Mouse (Mus musculus): ENCODE measurements around the gene Kmt2c.
"Not testable (repeated sequence)": the region's sequence is repeated elsewhere in the genome, so short reads cannot be mapped to it uniquely, and the experiment has no call there.

Gene Kmt2c

DNA sequence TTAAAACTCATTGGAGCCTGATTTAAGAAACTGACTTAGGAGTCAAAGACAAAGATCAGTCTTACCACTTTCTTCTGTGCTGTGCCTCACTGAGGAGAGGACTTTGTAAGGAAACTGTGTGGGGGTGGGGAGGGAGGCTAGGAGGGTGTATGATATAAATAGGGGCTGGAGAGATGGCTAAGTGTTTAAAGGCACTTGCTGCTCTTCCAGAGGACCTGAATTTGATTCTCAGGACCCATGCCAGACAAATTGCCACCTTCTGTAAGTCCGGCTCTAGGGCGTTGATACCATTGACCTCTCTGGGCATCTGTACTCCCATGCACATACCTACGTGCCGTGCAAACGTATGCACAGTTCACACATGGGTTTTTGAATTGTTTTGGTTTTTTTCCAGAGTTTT lies 7.5 kb upstream of the Kmt2c start:
- DNase-seq = no peak

DNA sequence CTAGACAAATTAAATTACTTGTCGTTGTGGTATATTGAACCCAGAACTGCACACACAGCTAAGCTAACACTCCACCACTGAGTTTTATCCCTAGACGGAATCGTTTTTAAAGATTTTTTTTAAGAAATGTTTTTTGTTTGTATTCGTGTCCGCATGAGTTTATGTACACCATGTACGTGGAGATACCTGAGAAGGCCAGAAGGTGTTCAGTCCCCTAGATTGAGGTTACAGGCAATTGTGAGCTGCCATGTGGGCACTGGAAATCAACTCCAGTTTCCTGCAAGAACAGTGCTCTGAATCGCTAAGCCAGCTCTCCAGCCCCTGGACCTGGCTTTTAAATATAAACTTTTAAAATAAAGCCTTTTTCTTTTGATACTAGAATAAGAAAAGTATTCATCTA lies 2.1 kb upstream of the Kmt2c start:
- peak; percentile 52 for DNase-seq

DNA sequence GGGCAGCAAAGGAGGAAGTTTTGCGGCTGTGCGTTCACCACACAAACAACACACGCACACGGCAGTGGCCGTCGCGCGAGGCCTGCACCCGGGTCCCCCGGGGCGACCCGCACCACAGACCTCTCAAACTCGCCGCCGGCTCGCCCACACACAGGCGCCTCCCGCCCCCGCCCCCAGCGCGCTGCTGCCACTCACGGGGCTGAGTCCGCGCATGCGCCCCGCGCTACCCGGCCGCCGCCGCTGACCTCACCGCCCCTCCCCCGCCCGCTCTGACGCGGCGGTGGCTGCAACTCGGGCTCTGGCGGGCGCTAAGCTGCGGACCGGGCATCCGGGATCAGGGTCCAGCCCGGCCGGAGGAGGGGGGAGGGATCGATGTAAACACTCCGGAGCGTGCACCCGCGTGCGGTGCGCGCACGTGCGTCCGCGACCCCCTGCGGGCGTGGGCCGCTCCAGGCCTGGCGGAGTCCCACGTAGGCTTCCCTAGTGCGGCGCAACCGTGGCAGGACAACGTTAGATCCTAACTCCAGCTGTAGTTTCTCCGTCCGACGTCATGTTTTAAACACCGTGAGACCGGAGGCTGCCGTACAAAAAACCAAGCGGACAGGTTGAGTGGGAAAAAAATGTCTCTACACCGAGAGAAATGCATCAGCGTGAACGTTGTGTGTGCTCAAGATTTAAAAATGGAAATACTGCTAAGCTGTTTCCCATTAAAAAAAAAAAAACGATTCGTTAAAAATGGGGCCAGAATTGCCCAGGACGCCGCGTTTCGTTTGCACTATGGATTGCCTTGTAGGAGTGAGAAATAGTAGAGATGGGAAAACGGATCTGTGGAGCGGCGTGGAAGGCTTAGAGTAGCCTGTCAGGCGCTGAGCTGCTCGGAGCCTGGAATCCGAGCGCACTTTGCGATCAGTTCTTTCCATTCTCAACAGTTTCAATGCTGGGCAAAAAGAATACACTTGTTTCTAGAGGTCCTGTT lies 1.1 kb upstream of the Kmt2c start:
- peak; percentile 99 for DNase-seq

DNA sequence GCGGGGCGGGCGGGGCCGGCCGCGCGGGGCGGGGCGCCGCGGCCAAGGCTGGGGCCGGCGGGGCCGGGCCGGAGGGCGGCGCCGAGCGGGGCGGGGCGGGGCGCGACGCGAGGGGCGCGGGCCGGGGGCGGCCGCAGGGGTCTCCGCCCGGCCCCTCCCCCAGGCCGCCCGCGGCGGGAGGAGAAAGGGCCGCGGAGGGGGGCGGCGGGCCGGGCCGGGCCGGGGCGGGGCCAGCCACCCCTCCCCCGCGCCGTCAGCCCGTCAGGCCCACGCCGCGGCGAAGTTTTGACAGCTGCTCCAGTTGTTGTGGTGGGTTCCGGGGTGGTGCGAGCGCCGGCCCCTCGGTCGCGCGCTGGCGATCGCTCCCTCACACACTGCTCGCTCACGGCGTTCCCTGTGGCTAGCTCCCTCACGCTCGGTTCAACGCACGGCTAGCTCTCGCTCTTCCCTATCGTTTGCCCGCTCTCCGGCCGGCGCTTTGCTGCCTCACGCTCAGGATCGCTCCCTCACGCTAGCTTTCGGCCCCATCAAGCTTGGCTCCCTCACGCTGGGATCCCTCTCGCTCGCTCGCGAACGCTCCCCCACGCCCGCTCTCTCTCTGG lies 339 bp upstream of the Kmt2c start:
- DNase-seq = no peak

DNA sequence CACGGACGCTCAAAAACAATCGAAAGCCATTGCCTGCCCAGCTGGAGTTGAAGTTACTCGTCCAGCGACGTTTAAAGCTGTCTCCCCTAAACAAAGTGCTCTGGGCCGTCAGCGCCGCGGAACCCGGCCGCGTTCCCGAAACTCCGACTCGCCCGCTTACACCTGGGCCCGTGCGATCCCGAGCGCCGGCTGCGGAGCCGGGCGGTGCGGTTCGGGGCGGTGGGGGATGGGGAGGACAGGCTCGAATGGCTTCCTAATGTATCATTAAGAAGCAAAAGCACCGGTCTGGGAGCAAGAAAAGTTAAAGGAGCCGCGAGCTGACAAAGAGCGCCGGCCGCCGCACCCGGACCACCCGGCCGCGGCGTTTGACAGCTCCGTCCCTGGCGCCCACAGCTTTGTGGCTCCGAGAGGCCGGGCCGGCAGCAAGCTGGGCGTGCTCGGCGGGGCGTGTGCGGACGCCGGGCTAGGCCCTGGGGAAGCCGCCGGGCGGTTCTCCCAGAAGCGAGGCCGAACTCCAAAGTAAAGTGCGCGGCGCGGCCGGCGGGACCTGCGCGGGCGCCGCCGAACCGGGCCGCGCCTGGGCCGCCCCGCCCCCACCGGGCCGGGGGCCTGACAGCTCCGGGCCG lies 750 bp downstream of the Kmt2c start:
- DNase-seq = peak; percentile 61

DNA sequence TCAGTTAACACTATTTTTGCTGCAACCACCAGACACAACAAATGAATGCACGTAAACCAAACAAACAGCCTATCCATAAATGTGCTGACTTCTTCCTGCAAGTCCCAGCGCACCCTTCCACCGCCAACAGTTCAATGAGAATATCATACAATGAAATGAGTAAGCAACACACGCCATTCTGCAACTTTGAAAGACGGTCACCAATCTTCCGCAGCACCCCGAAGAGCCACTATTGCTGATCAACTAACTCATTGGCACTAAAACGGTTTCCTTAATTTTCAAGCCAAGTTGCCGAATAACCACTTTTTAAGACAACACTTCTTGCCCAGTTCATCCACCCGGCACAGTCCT lies 1.2 kb downstream of the Kmt2c start:
- DNase-seq = no peak

DNA sequence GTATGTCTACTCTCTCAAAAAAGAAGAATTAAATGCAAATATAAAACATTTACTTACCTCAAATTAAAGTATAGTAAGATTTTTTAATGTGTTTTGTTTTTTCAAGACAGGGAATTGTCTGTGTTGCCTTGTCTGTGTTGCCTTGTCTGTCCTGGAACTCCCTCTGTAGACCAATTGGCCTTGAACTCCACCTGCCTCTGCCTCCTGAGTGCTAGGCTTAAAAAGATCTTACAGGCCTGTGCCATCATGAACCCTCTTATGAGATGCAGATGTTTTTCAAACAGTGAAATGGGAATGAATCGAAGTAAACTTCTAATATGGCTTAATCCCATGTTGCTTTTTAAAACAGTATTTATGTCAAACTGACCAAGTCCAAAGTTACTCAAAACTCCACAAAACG lies 1.9 kb downstream of the Kmt2c start:
- DNase-seq = peak; percentile 33

DNA sequence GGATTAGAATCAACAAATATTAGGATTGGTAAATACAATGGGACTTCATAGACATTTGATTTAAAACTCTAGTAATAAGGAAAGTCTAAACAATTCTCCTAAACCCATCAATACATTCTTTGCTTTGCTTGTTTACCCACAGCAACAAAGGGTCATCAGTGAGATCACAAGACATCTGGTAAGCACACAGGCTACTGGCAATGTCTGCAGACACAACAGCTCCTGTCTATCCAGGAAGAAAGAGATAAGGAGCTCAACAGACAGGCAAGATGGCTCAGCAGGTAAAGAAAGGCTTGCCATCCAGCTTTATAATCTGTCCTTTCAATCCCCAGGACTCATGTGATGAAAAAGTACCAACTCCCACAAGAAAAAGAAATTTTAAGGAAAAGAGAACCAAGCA lies 19.7 kb downstream of the Kmt2c start:
- DNase-seq = no peak

DNA sequence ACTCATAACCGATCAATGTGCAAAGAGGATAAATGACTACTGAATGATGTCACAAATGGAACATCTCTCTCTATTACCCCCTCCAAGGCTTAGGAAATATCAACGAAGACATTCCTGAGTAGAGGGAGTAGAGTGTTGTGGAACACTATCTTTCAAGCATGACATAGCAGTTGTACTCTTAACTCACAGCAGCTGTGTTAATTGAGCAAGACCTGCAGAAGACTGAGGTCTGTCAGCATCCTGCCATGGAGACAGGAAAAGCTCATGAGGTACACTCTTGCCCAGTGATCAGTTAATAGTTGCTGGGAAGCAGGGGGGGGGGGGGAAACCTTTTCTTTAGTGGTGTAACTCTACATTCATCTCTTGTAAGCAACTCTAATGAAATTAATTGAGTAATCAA lies 22.8 kb downstream of the Kmt2c start:
- no peak for DNase-seq

DNA sequence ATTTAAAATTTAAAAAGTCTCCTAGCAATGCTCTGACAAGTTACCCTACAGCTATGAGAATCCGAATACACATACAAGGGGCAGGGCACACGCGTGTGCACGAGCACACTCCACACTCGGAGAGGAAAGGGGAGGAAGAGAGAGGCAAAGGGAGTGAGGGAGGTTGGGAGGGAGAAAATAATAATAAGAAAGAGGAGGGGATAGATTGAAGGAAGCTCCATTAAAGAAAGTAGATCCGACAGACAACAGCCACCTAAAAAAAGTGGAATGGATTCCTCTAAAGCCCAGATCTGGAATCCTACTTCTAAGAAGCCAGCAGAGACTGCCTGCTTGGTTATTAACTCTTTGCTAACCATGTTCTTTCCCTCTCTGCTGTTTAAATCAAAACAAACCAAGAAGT lies 26.5 kb downstream of the Kmt2c start:
- DNase-seq = no peak

DNA sequence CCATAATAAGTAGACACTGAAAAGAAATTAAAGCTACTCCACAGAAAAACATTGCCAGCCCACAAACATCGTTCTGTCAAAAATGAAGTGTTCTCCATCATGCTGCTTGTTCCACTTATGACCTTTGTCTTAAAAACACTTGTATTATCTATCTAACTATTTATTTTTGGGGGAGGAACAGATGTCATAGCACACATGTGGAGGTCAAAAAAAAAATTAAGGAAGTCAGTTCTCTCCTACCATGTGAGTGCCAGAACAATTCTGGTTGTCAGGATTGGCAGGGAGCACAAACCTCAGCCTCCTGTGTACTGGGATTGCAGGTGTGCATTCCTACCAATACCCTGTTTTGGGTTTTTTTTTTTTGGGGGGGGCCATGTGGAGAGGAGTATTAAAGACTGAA lies 36.6 kb downstream of the Kmt2c start:
- no peak for DNase-seq

DNA sequence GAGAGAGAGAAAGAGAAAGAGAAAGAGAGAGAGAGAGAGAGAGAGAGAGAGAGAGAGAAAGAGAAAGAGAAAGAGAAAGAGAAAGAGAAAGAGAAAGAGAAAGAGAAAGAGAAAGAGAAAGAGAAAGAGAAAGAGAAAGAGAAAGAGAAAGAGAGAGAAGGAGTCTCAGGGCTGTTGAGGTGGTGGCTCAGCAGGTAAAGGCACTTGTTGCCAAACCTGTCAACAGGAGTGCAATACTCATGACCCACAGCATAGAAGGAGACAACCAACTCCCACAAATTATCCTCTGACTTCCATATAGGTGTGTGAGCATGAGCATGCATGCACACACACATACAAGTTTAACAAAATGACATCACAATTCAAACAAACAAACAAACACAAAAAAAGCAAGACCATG lies 43.2 kb downstream of the Kmt2c start:
- DNase-seq = not testable (repeated sequence)

DNA sequence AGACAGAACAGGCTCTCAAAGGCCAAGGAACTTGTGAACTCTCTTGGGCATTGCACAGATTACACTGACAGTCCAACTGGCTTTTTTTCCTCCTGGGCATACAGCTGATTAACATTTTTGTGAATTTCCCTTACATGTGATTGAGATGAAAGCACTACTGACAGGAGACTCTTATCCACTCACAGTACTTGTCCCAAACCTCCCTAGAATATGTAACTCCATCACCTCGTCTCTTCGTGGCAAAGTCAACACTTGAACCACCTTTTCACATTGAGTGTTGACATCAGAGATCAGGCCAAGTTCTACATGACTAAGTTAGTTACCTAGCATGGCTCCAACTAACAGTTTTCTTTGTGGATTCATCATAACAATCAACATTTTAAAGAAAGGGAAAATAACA lies 45.9 kb downstream of the Kmt2c start:
- no peak for DNase-seq

DNA sequence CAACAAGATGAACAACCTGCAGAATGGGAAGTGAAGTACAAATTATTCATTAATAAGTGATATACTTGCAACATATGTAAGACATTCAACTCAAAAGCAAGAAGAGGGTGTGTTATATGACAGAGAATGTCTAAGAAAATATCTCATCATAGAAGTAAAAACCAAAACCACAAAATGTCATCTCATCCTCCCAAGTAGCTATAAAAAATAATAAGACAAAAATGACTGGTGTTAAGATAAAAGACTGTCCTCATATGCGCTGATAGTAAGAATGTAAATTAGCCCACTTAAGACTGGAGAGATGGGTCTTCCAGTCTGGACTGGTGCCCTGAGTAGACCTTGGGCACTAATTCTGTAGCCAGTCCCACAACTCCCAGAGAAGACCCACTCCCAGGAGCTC lies 61.1 kb downstream of the Kmt2c start:
- no peak for DNase-seq

DNA sequence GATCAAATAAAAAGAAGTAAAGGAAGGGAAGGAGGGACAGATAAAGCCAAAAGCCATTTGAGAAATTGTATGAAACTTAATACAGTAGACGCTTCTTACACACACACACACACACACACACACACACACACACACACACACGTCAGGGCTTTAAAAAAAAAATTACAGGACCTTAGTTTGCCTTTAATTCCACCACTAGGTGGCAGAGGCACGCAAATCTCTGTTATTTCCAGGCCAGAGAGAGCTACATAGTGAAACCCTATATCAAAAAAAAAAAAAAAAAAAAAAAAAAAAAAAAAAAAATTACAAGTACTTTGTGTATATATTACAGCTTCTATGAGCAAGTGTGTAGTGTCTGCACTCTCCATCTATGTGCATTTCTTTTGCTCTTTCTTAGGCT lies 62.5 kb downstream of the Kmt2c start:
- DNase-seq = peak; percentile 70

DNA sequence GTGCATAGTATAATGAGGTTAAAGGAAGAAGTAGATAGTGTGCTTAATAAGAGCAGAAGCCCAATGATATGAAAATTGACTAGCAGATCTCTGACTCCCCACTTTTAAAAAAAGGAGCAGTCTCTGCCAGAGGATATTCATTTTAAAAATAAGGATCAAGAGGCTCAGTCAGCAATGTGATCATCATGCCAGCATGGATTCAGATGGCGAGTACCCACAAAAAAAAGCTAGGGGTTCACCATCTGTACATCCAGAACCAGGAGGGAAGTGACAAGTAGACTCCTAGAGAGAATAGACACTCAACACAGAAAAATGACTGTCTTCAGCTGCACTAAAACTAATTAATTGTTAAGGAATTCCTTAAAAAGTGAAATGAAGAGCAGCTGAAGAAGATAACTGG lies 76.0 kb downstream of the Kmt2c start:
- peak; percentile 59 for DNase-seq

DNA sequence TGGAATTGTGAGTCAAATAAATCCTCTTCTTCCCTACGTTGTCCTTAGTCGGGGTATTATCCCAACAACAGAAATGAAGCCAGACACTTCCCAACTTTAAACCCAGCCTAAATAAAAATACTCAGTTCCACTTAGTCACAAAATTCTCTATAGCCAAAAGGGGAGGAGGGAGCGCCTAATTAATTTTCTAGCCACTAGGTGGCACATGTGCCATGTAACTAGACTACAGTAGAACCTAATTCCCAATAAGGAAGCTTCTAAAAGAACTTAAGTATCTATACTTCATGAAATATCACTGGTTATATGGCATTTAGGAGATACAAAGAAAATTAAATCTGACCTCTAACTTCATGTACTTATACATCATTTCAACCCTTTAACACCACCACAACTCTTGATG lies 78.0 kb downstream of the Kmt2c start:
- DNase-seq = peak; percentile 85

DNA sequence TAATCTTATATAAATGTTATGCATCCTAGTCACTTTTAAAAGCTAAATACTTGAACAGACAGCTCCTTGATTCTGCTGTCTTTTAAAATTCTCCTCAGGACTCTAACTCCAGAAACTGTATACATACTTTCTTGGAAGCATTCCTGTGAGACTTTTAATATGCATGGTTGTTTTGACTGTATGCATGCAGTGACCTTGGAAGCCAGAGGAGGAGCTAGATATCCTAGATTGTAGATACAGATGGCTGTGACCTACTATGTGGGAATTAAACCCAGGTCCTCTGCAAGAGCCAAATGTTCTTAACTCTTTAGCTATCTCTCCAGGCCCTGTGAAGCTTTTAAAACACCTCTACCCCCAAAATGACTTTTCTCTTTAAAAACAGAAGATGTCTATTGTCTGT lies 83.2 kb downstream of the Kmt2c start:
- no peak for DNase-seq

DNA sequence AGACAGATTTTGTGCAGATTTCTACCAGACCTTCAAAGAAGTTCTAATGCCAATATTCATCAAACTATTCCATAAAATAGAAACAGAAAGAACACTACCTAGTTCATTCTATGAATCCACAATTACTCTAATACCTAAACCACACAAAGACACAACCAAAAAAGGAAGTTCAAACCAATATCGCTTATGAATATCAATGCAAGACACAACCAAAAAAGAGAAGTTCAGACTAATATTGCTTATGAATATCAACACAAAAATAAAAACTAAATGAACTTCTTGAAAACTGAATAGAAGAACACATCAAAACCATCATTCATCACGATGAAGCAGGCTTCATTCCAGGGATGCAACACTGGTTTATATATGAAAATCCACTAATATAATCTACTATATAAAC lies 101.9 kb downstream of the Kmt2c start:
- DNase-seq = no peak

DNA sequence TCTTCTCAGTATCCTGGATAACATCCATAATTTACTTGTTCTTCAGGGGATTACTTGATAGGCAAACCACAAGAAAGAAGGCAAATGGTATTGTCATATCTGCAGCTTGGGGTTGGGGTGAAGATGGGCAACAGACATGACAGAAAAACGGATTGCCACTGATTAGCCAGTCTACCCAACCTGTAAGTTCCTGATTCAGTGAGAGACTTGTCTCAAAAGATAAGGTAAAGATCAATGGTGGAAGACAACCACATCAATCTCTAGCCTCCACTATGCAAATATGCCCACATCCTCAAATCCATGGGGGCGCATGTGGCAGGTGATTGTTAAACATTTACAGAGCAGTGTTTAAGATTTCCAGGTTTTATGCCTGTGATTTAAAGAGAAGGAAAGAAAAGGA lies 105.9 kb downstream of the Kmt2c start:
- no peak for DNase-seq

DNA sequence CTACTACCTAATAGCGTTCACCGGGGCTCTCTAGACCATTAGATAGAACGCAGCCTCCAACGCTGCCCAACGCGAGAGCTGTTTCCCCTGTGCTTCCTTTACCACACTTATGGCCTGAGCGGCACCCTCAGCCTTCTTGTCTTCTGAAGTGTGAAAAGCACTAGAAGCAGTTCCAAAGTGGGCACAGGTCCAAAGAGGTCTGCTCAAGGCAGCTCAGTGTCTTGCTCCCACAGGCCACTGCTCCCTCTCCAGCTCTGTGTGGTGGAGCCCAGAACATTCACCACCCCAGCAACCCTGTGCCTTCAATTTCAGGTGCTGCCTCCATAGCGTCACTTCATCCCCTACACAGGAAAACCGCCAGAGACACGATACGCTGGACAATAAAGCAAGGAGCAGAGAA lies 115.0 kb downstream of the Kmt2c start:
- peak; percentile 16 for DNase-seq

DNA sequence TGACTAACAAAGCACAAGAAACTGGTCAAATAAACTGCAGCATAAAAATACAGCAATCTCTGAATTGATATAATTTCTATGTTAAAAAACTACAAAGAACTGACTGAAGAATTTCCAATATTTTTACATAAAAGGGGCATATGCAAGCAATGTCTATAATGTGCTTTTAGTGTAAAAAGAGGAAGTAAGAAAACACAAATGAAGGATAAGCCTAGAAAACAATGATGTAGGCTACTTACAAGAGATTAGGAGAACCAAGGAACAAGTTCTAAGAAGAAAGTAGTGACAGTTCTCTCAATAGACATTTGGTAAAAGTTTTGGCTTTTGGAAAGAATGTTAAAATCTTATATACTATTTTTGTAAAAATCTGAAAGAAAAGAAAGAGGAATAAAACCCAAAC lies 119.4 kb downstream of the Kmt2c start:
- DNase-seq = no peak

DNA sequence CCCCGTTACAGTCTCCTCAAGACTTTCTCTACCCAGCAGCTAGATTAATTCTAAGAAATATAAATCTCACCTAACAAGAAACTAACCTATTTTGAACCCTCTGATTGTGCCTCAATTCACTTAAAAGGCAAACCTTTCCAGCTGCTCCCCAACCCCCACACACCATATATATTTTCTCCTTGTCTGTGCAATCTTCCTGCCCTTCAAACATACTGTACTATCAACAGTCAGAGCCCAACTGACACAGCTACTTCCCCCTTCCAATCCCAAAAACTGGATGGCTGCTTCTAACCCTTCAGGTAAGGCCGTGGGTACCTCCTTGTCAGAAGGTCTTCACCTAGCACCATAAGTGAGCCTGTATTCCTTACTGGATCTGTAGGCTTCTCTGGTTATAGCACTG lies 130.2 kb downstream of the Kmt2c start:
- no peak for DNase-seq

DNA sequence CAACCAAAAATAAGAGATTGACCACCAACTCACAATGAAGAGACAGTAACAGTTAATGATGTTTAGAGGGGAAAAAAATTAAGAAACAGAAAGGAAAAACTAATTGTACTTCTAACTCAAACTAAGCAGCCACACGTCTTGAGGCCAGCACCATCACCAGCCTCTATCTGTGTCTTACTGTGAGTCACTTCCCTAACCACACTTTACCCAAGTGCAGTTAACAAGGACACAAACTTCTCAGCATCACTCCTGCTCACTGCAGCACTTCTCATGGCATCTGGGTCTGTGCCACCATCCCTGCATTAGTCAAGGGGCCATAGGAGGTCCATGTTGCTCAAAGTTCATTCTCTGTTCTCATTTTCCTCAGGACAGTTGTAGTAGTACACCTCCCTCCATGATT lies 131.5 kb downstream of the Kmt2c start:
- DNase-seq = no peak
